Mouse (Mus musculus): ENCODE measurements at regions not wholly inside any gene's neighbourhood (a gene's known extent, or its start where the extent isn't known, plus 50 kb on each side); places are given as distances from the start of the nearest gene placed in this dataset.

DNA sequence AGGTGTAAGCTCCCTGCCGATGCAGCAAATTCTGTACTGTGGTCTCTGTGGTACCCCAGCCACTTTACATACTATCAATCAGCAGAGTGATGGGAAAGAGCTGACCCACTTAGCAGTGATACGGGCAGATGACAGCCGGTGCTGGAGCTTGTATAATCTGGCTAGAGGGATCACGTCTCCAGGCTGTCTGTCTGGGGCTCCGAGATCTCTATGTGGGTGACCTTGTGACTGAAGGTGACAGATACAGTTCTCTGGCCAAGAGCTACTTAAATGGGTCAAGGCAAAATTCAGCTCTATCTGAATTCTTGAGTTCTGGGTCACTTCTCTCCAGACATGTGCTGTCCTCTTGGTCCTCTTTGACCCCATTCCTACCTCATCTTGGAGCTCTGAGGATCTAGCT, 216.1 kb upstream of the Nlrp1b start:
- no peaks in the 10 kb centered on the region for H3K9me3 ChIP-seq (replicated peaks)
- no peak overlapping the region for H3K27ac ChIP-seq (replicated peaks)
- H3K4me3 ChIP-seq, result no peak overlapping the region
- H3K4me1 ChIP-seq, result no peaks in the 10 kb centered on the region
- DNase-seq (ENCODE audit: low spot score), result no peak
- no peaks in the 10 kb centered on the region for H3K36me3 ChIP-seq
- H3K27me3 ChIP-seq (ENCODE audit: low read depth, poor library complexity, severe bottlenecking), result no peaks in the 10 kb centered on the region
- 94% methylated on average over 5 of the region's 5 CpGs for WGBS

- DNase-seq (ENCODE audit: low spot score), result no peak
- no peak overlapping the region for H3K4me3 ChIP-seq
- H3K27ac ChIP-seq (replicated peaks), result no peak overlapping the region
- no peaks in the 10 kb centered on the region for H3K36me3 ChIP-seq
- H3K27me3 ChIP-seq (ENCODE audit: low read depth, poor library complexity, severe bottlenecking), result no peaks in the 10 kb centered on the region
- H3K4me1 ChIP-seq, result no peaks in the 10 kb centered on the region
- no peaks in the 10 kb centered on the region for H3K9me3 ChIP-seq (replicated peaks)
- WGBS, result 77% methylated on average over 10 of the region's 10 CpGs
These were observed 217.6 kb upstream of the Nlrp1b start for GRCm38 (mm10) chr11:71447841-71448745.

GRCm38 (mm10) chr11:71480094-71480493, 249.6 kb upstream of the Nlrp1b start:
- Histone ChIP-seq H3K36me3 (no peaks in the 10 kb centered on the region), H3K9me3 (replicated peaks) (no peaks in the 10 kb centered on the region), H3K27me3 (ENCODE audit: low read depth, poor library complexity, severe bottlenecking) (no peaks in the 10 kb centered on the region), H3K4me3 (no peak overlapping the region), H3K27ac (replicated peaks) (no peak overlapping the region), H3K4me1 (no peaks in the 10 kb centered on the region; the same call in 1 of the 2 replicates)
- 79% methylated on average over 3 of the region's 3 CpGs for WGBS
- no peak for DNase-seq (ENCODE audit: low spot score)

DNA sequence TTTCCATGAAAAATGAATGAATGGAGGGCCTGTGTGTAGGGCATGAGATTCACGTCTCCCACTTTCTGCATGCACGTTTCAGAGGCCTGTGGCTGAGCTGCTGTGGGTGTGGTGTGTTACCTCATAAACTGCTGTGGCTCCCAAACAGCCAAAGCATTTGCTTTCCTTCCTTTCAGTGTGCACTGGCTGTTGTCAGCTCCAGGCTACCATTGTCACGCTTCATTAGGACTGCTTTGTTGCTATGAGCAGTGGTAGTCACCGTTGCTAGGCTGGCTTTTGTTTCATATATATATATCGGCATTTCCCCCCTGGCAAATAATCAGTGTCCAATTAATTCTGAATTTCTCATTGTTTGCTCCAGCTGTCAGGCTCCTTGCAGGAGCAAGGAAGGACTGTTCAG, 251.9 kb upstream of the Wscd1 start:
- Histone ChIP-seq H3K27me3 (ENCODE audit: low read depth, poor library complexity, severe bottlenecking) (no peaks in the 10 kb centered on the region), H3K36me3 (no peaks in the 10 kb centered on the region), H3K27ac (replicated peaks) (peak overlapping the region; percentile 73), H3K4me1 (peaks cover 17% of the 10 kb centered on the region), H3K4me3 (no peak overlapping the region), H3K9me3 (replicated peaks) (no peaks in the 10 kb centered on the region)
- 29% methylated on average over 5 of the region's 5 CpGs for WGBS
- peak; percentile 32 for DNase-seq (ENCODE audit: low spot score)

GRCm38 (mm10) chr11:71498299-71498698, 251.4 kb upstream of the Wscd1 start:
- Histone ChIP-seq H3K27me3 (ENCODE audit: low read depth, poor library complexity, severe bottlenecking) (no peaks in the 10 kb centered on the region), H3K9me3 (replicated peaks) (no peaks in the 10 kb centered on the region), H3K36me3 (no peaks in the 10 kb centered on the region), H3K27ac (replicated peaks) (peak overlapping the region; percentile 73), H3K4me3 (no peak overlapping the region), H3K4me1 (peaks cover 17% of the 10 kb centered on the region)
- WGBS, result 82% methylated on average over 3 of the region's 3 CpGs
- DNase-seq (ENCODE audit: low spot score), result no peak

DNA sequence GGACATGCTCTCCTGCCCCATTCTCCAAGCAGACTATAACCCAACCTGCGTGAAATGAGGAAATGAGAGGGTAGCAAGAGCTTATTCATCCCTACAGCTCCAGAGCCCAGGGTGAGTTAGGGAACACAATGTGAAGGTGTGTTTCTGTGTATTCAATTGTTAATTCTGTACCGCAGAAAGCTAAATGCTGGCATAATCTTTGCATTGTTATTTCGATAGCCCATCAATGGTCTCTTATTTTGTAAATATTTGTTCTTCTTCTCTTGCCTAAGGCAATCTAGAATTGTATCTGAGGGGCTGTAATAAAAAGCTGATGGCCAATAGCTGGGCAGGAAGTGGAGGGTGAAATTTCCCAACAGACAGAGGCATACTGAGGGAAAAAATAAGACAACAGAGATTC, 247.6 kb upstream of the Wscd1 start:
- no peak for DNase-seq (ENCODE audit: low spot score)
- no peak overlapping the region for H3K4me3 ChIP-seq
- no peak overlapping the region for H3K27ac ChIP-seq (replicated peaks)
- no peaks in the 10 kb centered on the region for H3K27me3 ChIP-seq (ENCODE audit: low read depth, poor library complexity, severe bottlenecking)
- 79% methylated on average over 3 of the region's 3 CpGs for WGBS
- H3K36me3 ChIP-seq, result no peaks in the 10 kb centered on the region
- peaks cover 17% of the 10 kb centered on the region for H3K4me1 ChIP-seq
- H3K9me3 ChIP-seq (replicated peaks), result no peaks in the 10 kb centered on the region

DNA sequence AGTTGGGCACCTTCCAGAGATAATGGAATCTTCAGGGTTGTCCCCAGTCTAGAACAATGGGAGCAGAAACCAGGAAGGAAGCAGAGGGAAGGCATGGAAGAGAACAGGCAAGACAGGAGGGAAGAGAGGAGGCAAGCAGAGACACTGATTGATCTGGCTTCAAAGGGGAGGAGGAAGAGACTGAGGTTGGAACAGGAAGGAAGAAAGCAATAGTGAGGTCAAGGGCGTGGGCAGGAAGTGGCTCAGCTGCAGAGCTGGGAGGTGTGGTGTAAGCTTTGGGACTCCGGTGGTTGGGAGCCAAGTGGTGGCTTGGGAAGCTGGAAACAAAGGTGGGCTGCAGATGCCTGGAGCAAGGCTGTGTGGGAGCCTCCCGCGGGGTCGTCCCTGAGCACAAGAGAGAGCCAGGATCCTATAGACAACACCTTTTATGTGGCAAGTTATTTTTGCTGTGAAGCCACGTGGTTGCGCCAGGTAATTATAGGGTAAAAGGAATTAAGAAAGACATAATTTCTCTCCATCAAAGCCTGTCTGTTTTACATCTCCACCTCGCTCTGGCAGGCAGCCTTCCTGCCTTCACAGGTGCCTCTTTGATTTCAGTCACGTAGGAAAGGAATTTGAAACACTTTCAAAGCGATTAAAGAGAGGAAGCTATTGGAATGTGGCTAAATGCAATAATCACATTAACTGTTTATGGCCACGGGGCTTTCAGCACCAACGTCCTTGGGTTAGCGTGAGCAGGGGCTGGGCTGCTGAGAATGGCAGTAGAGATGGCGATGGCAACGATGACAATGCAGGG, 237.3 kb upstream of the Wscd1 start:
- Histone ChIP-seq H3K27ac (replicated peaks) (no peak overlapping the region), H3K27me3 (ENCODE audit: low read depth, poor library complexity, severe bottlenecking) (no peaks in the 10 kb centered on the region), H3K4me1 (peaks cover 34% of the 10 kb centered on the region), H3K9me3 (replicated peaks) (no peaks in the 10 kb centered on the region), H3K36me3 (no peaks in the 10 kb centered on the region), H3K4me3 (no peak overlapping the region)
- no peak for DNase-seq (ENCODE audit: low spot score)
- WGBS, result 82% methylated on average over 15 of the region's 15 CpGs

GRCm38 (mm10) chr11:71513067-71513350, 236.7 kb upstream of the Wscd1 start:
- no peaks in the 10 kb centered on the region for H3K36me3 ChIP-seq
- no peak for DNase-seq (ENCODE audit: low spot score)
- peaks cover 39% of the 10 kb centered on the region for H3K4me1 ChIP-seq
- H3K27me3 ChIP-seq (ENCODE audit: low read depth, poor library complexity, severe bottlenecking), result no peaks in the 10 kb centered on the region
- H3K4me3 ChIP-seq, result no peak overlapping the region
- 79% methylated on average over 3 of the region's 3 CpGs for WGBS
- H3K9me3 ChIP-seq (replicated peaks), result no peaks in the 10 kb centered on the region
- H3K27ac ChIP-seq (replicated peaks), result no peak overlapping the region

GRCm38 (mm10) chr11:71515264-71515663, 234.5 kb upstream of the Wscd1 start:
- 35% methylated on average over 6 of the region's 6 CpGs for WGBS
- no peak overlapping the region; the same call in 1 of the 2 replicates for H3K27ac ChIP-seq (replicated peaks)
- DNase-seq (ENCODE audit: low spot score), result no peak

GRCm38 (mm10) chr11:71517377-71517776, 232.3 kb upstream of the Wscd1 start:
- H3K36me3 ChIP-seq, result no peaks in the 10 kb centered on the region
- peak overlapping the region; percentile 53 for H3K27ac ChIP-seq (replicated peaks)
- H3K9me3 ChIP-seq (replicated peaks), result no peaks in the 10 kb centered on the region
- DNase-seq (ENCODE audit: low spot score), result peak; percentile 33
- H3K4me3 ChIP-seq, result no peak overlapping the region
- H3K4me1 ChIP-seq, result peaks cover 42% of the 10 kb centered on the region
- H3K27me3 ChIP-seq (ENCODE audit: low read depth, poor library complexity, severe bottlenecking), result no peaks in the 10 kb centered on the region
- WGBS, result 37% methylated on average over 5 of the region's 5 CpGs

More at GRCm38 (mm10) chr11:71515264-71515663, 234.5 kb upstream of the Wscd1 start:
- Histone ChIP-seq H3K4me1 (peaks cover 42% of the 10 kb centered on the region), H3K36me3 (no peaks in the 10 kb centered on the region), H3K9me3 (replicated peaks) (no peaks in the 10 kb centered on the region), H3K4me3 (no peak overlapping the region), H3K27me3 (ENCODE audit: low read depth, poor library complexity, severe bottlenecking) (no peaks in the 10 kb centered on the region)

- no peaks in the 10 kb centered on the region for H3K36me3 ChIP-seq
- no peaks in the 10 kb centered on the region for H3K9me3 ChIP-seq (replicated peaks)
- no peak overlapping the region for H3K27ac ChIP-seq (replicated peaks)
- no peaks in the 10 kb centered on the region for H3K27me3 ChIP-seq (ENCODE audit: low read depth, poor library complexity, severe bottlenecking)
- no peaks in the 10 kb centered on the region for H3K4me1 ChIP-seq
- WGBS, result 87% methylated on average over 2 of the region's 2 CpGs
- no peak overlapping the region for H3K4me3 ChIP-seq
- DNase-seq (ENCODE audit: low spot score), result no peak
These were observed 222.0 kb upstream of the Wscd1 start for GRCm38 (mm10) chr11:71527691-71528090.

DNA sequence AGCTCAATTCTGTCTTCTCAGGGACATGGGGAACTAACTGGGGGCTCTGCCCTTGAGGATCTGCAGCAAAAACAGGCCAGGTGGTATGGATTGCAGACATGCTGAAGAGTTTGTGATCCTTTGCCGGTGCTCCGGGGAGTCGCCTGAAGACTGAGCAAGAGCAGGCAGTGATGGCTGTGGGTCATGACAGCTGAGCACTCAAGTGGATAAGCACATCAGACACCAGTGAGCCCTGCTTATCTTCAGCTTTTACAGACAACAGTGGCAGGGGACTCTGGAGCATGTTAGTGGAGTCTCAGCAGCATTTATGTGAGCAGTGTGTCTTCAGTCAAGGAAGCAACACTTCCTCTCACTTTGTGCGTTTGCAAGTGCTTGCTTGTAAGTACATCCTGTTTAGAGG, 221.1 kb upstream of the Wscd1 start:
- no peak for DNase-seq (ENCODE audit: low spot score)
- no peaks in the 10 kb centered on the region for H3K4me1 ChIP-seq
- no peak overlapping the region for H3K4me3 ChIP-seq
- no peaks in the 10 kb centered on the region for H3K36me3 ChIP-seq
- H3K27me3 ChIP-seq (ENCODE audit: low read depth, poor library complexity, severe bottlenecking), result no peaks in the 10 kb centered on the region
- WGBS, result 84% methylated on average over 4 of the region's 4 CpGs
- H3K9me3 ChIP-seq (replicated peaks), result no peaks in the 10 kb centered on the region
- H3K27ac ChIP-seq (replicated peaks), result no peak overlapping the region
